Mouse (Mus musculus) C2C12 (cell line): ENCODE results near the gene Sntb2. TPM values are rescaled to one million over a fixed set of nuclear protein-coding genes. Genes with fewer than 3 reads are reported as not detected.
"Not testable (repeated sequence)": the region's sequence is repeated elsewhere in the genome, so short reads cannot be mapped to it uniquely, and the experiment has no call there.

Source experiments
- H3K27me3 ChIP-seq: one replicate; pipeline ENCODE4 v1.6.1; 2011; ENCODE audit not compliant: control insufficient read depth, insufficient read depth, insufficient read length
- H3K36me3 ChIP-seq: one replicate; pipeline ENCODE4 v1.6.1; 2011; ENCODE audit not compliant: control insufficient read depth, insufficient read depth
- H3K4me3 ChIP-seq: one replicate; pipeline ENCODE4 v1.5.1; 2011; ENCODE audit warnings: mild to moderate bottlenecking, control low read depth; ENCODE audit not compliant: poor library complexity, insufficient read depth, severe bottlenecking
- H3K79me2 ChIP-seq: one replicate; pipeline ENCODE4 v1.6.1; 2011; ENCODE audit not compliant: control insufficient read depth, insufficient read depth
- H3K79me3 ChIP-seq: one replicate; pipeline ENCODE4 v1.6.1; 2011; ENCODE audit warnings: low read depth, control low read depth
- H3ac ChIP-seq: one replicate; pipeline ENCODE3; 2011; ENCODE audit warnings: low read depth; ENCODE audit not compliant: control insufficient read depth, insufficient read length
- CEBPB ChIP-seq: IDR thresholded peaks from one replicate; pipeline ENCODE4 v1.6.1; 2011; ENCODE audit warnings: low read depth, mild to moderate bottlenecking, control low read depth, moderate library complexity
- CTCF ChIP-seq: IDR thresholded peaks from one replicate; pipeline ENCODE4 v1.5.1; 2011; ENCODE audit not compliant: control insufficient read depth, insufficient read depth, insufficient read length
- FOSL1 ChIP-seq: IDR thresholded peaks from one replicate; pipeline ENCODE4 v1.8.0; 2011; ENCODE audit warnings: mild to moderate bottlenecking, low read length; ENCODE audit not compliant: poor library complexity, insufficient read depth, severe bottlenecking
- MAX ChIP-seq: IDR thresholded peaks from one replicate; pipeline ENCODE4 v1.6.1; 2011; ENCODE audit warnings: mild to moderate bottlenecking, control low read depth
- MYOD1 ChIP-seq: IDR thresholded peaks from one replicate; pipeline ENCODE4 v1.6.1; 2011; ENCODE audit warnings: low read depth; ENCODE audit not compliant: control insufficient read depth, insufficient read length
- MYOG ChIP-seq: IDR thresholded peaks from one replicate; pipeline ENCODE4 v1.6.1; 2011; ENCODE audit not compliant: control insufficient read depth, insufficient read length; ENCODE audit errors: extremely low read depth
- USF1 ChIP-seq: IDR thresholded peaks from one replicate; pipeline ENCODE4 v1.6.1; 2011; ENCODE audit warnings: low read depth, mild to moderate bottlenecking, control low read depth, moderate library complexity
- polyA plus RNA-seq: library from polyadenylated mRNA; unstranded; fragments of >200 nt; fragmentation: generic; extraction: Trizol; gene quantifications from one replicate; pipeline ENCODE4 v1.2.1, GENCODE M21; 2012; ENCODE audit warnings: missing spikeins

The Sntb2 gene
- polyA plus RNA-seq, 1 experiment: 8.6 TPM

- no peaks in the 10 kb centered on the region for H3K79me3 ChIP-seq
- no peaks in the 10 kb centered on the region for H3K79me2 ChIP-seq
- H3K36me3 ChIP-seq: no peaks in the 10 kb centered on the region
- H3K4me3 ChIP-seq: no peak overlapping the region
- TF ChIP-seq CTCF (no peak), MAX (no peak), CEBPB (no peak), MYOD1 (no peak), MYOG (no peak)
- no peaks in the 10 kb centered on the region for H3K27me3 ChIP-seq
- H3ac ChIP-seq: no peak overlapping the region
These were observed 87.9 kb downstream of the Sntb2 start for GRCm38 (mm10) chr8:107023479-107023878.

- H3K4me3 ChIP-seq: no peak overlapping the region
- peaks cover 4% of the 10 kb centered on the region for H3K36me3 ChIP-seq
- H3ac ChIP-seq: no peak overlapping the region
- H3K27me3 ChIP-seq: no peaks in the 10 kb centered on the region
- H3K79me2 ChIP-seq: peaks cover 30% of the 10 kb centered on the region
- H3K79me3 ChIP-seq: peaks cover 9% of the 10 kb centered on the region
- TF ChIP-seq USF1 (peak; percentile 76), MYOD1 (no peak)
These were observed 93.8 kb downstream of the Sntb2 start for GRCm38 (mm10) chr8:107029310-107029709.

- TF ChIP-seq MYOG (no peak), MYOD1 (no peak), MAX (no peak), CEBPB (no peak), FOSL1 (no peak), USF1 (no peak), CTCF (no peak)
- Histone ChIP-seq H3K36me3 (peaks cover 4% of the 10 kb centered on the region), H3K79me3 (peaks cover 10% of the 10 kb centered on the region), H3K79me2 (peaks cover 36% of the 10 kb centered on the region), H3K27me3 (no peaks in the 10 kb centered on the region), H3K4me3 (no peak overlapping the region), H3ac (no peak overlapping the region)
These were observed 94.5 kb downstream of the Sntb2 start for GRCm38 (mm10) chr8:107030058-107030457.

GRCm38 (mm10) chr8:107030650-107031576 is 95.4 kb downstream of the Sntb2 start, which contains the start of gene Vps4a:
TSS of gene Vps4a (plus strand) at chr8:107031222.
- Histone ChIP-seq H3K36me3 (peaks cover 4% of the 10 kb centered on the region), H3K79me3 (peaks cover 10% of the 10 kb centered on the region), H3K27me3 (no peaks in the 10 kb centered on the region), H3K79me2 (peaks cover 36% of the 10 kb centered on the region), H3ac (peak within 1 kb of the TSS; percentile 93), H3K4me3 (peak within 1 kb of the TSS; percentile 64)
- TF ChIP-seq MAX: no peak
- no peak for TF ChIP-seq CEBPB
- TF ChIP-seq MYOD1: no peak
- peak; percentile 94 for TF ChIP-seq CTCF
- TF ChIP-seq USF1: no peak
- no peak for TF ChIP-seq MYOG
- TF ChIP-seq FOSL1: no peak

- H3K79me2 ChIP-seq: peaks cover 36% of the 10 kb centered on the region
- peaks cover 10% of the 10 kb centered on the region for H3K79me3 ChIP-seq
- TF ChIP-seq MYOD1 (no peak), CTCF (no peak), USF1 (no peak), FOSL1 (no peak), CEBPB (no peak), MAX (no peak), MYOG (no peak)
- H3K4me3 ChIP-seq: peak overlapping the region; percentile 64
- peak overlapping the region; percentile 93 for H3ac ChIP-seq
- peaks cover 4% of the 10 kb centered on the region for H3K36me3 ChIP-seq
- no peaks in the 10 kb centered on the region for H3K27me3 ChIP-seq
These were observed 96.1 kb downstream of the Sntb2 start for GRCm38 (mm10) chr8:107031577-107032090.

- H3K36me3 ChIP-seq, H3K4me3 ChIP-seq, H3ac ChIP-seq, H3K27me3 ChIP-seq, H3K79me3 ChIP-seq: not testable (repeated sequence)
- H3K79me2 ChIP-seq: peaks cover 36% of the 10 kb centered on the region
These were observed 98.1 kb downstream of the Sntb2 start for GRCm38 (mm10) chr8:107033609-107034008.
